Mouse (Mus musculus): ENCODE data around the gene Asf1b. TPM values are rescaled to one million over a fixed set of nuclear protein-coding genes. Genes with fewer than 3 reads are reported as not detected.

Asf1b gene
- polyA plus RNA-seq, 1 experiment from 2014 or later: 7.1 TPM

GRCm38 (mm10) chr8:83971121-83971520 is 15.8 kb downstream of the Asf1b start:
- no peaks in the 10 kb centered on the region for H3K27me3 ChIP-seq (replicated peaks; ENCODE audit: insufficient read depth, low read length)
- DNase-seq (ENCODE audit: low spot score): no peak
- H3K9me3 ChIP-seq (ENCODE audit: low read length): no peaks in the 10 kb centered on the region
- no peak overlapping the region for H3K9ac ChIP-seq (replicated peaks; ENCODE audit: low read depth)
- TF ChIP-seq EP300 (IDR thresholded peaks at IDR 0.05) (no peak), CTCF (IDR thresholded peaks at IDR 0.05) (no peak)
- 0 out of 2 replicates have a peak, but pooled peaks cover 2% of the 10 kb centered on the region for H3K4me1 ChIP-seq (ENCODE audit: insufficient read depth, low read depth, low read length)
- no peak overlapping the region for H3K4me3 ChIP-seq (ENCODE audit: low read depth, low read length)
- no peak for ATAC-seq
- H3K36me3 ChIP-seq (ENCODE audit: insufficient read depth, low read length): no peaks in the 10 kb centered on the region
- WGBS: 89% methylated on average over 4 of the region's 4 CpGs
- no peak overlapping the region for H3K27ac ChIP-seq (ENCODE audit: low read length)
- H3K4me2 ChIP-seq (replicated peaks; ENCODE audit: low read depth, low read length): no peak overlapping the region

GRCm38 (mm10) chr8:83971661-83972060 is 16.4 kb downstream of the Asf1b start:
- no peak overlapping the region for H3K9ac ChIP-seq (replicated peaks; ENCODE audit: low read depth)
- H3K4me3 ChIP-seq (ENCODE audit: low read depth, low read length): no peak overlapping the region

GRCm38 (mm10) chr8:83972150-83973120 is 17.1 kb downstream of the Asf1b start, which contains the start of gene Prkaca:
Prkaca (plus strand) TSS chr8:83972993.
- WGBS: under 1% methylated on average over 64 of the region's 94 CpGs
- peak within 1 kb of the TSS; percentile 92 for H3K4me2 ChIP-seq (replicated peaks; ENCODE audit: low read depth, low read length)
- H3K36me3 ChIP-seq (ENCODE audit: insufficient read depth, low read length): no peaks in the 10 kb centered on the region
- TF ChIP-seq CTCF (IDR thresholded peaks at IDR 0.05): no peak
- TF ChIP-seq EP300 (IDR thresholded peaks at IDR 0.05): no peak
- H3K27ac ChIP-seq (ENCODE audit: low read length): peak within 1 kb of the TSS; percentile 71
- no peaks in the 10 kb centered on the region for H3K27me3 ChIP-seq (replicated peaks; ENCODE audit: insufficient read depth, low read length)
- peak; percentile 99 for ATAC-seq
- peaks cover 8% of the 10 kb centered on the region; the same call in 1 of the 2 replicates for H3K4me1 ChIP-seq (ENCODE audit: insufficient read depth, low read depth, low read length)
- H3K4me3 ChIP-seq (ENCODE audit: low read depth, low read length): peak within 1 kb of the TSS; percentile 91
- no peaks in the 10 kb centered on the region for H3K9me3 ChIP-seq (ENCODE audit: low read length)
- peak within 1 kb of the TSS; percentile 76 for H3K9ac ChIP-seq (replicated peaks; ENCODE audit: low read depth)
- peak; percentile 99 for DNase-seq (ENCODE audit: low spot score)

More at GRCm38 (mm10) chr8:83971661-83972060, 16.4 kb downstream of the Asf1b start:
- Histone ChIP-seq H3K9me3 (ENCODE audit: low read length) (no peaks in the 10 kb centered on the region), H3K4me2 (replicated peaks; ENCODE audit: low read depth, low read length) (peak overlapping the region; percentile 92; the same call in 1 of the 2 replicates), H3K27ac (ENCODE audit: low read length) (peak overlapping the region; percentile 43; the same call in 1 of the 2 replicates), H3K27me3 (replicated peaks; ENCODE audit: insufficient read depth, low read length) (no peaks in the 10 kb centered on the region), H3K36me3 (ENCODE audit: insufficient read depth, low read length) (no peaks in the 10 kb centered on the region), H3K4me1 (ENCODE audit: insufficient read depth, low read depth, low read length) (0 out of 2 replicates have a peak, but pooled peaks cover 2% of the 10 kb centered on the region)
- DNase-seq (ENCODE audit: low spot score): no peak
- ATAC-seq: no peak
- TF ChIP-seq EP300 (IDR thresholded peaks at IDR 0.05) (no peak), CTCF (IDR thresholded peaks at IDR 0.05) (no peak)
- WGBS: 78% methylated on average over 6 of the region's 6 CpGs

GRCm38 (mm10) chr8:83973161-83974031 is 18.1 kb downstream of the Asf1b start:
- peak overlapping the region; percentile 92 for H3K4me2 ChIP-seq (replicated peaks; ENCODE audit: low read depth, low read length)
- no peaks in the 10 kb centered on the region for H3K36me3 ChIP-seq (ENCODE audit: insufficient read depth, low read length)
- peak overlapping the region; percentile 91 for H3K4me3 ChIP-seq (ENCODE audit: low read depth, low read length)
- H3K27me3 ChIP-seq (replicated peaks; ENCODE audit: insufficient read depth, low read length): no peaks in the 10 kb centered on the region
- H3K27ac ChIP-seq (ENCODE audit: low read length): peak overlapping the region; percentile 71
- H3K9me3 ChIP-seq (ENCODE audit: low read length): no peaks in the 10 kb centered on the region
- H3K9ac ChIP-seq (replicated peaks; ENCODE audit: low read depth): peak overlapping the region; percentile 76
- TF ChIP-seq EP300 (IDR thresholded peaks at IDR 0.05): no peak
- TF ChIP-seq CTCF (IDR thresholded peaks at IDR 0.05): no peak
- peak; percentile 37 for DNase-seq (ENCODE audit: low spot score)
- 2% methylated on average over 17 of the region's 37 CpGs for WGBS
- ATAC-seq: peak; percentile 21
- H3K4me1 ChIP-seq (ENCODE audit: insufficient read depth, low read depth, low read length): peaks cover 11% of the 10 kb centered on the region; the same call in 1 of the 2 replicates

- Histone ChIP-seq H3K4me2 (replicated peaks; ENCODE audit: low read depth, low read length) (peak overlapping the region; percentile 92), H3K4me3 (ENCODE audit: low read depth, low read length) (no peak overlapping the region), H3K36me3 (ENCODE audit: insufficient read depth, low read length) (no peaks in the 10 kb centered on the region), H3K27ac (ENCODE audit: low read length) (peak overlapping the region; percentile 71; the same call in 1 of the 2 replicates), H3K9ac (replicated peaks; ENCODE audit: low read depth) (no peak overlapping the region), H3K27me3 (replicated peaks; ENCODE audit: insufficient read depth, low read length) (no peaks in the 10 kb centered on the region), H3K9me3 (ENCODE audit: low read length) (no peaks in the 10 kb centered on the region), H3K4me1 (ENCODE audit: insufficient read depth, low read depth, low read length) (peaks cover 11% of the 10 kb centered on the region; the same call in 1 of the 2 replicates)
- DNase-seq (ENCODE audit: low spot score) (peak; percentile 60), ATAC-seq (peak; percentile 4; the same call in 1 of the 2 replicates)
- no peak for TF ChIP-seq CTCF (IDR thresholded peaks at IDR 0.05)
- no peak; the same call in 1 of the 2 replicates for TF ChIP-seq EP300 (IDR thresholded peaks at IDR 0.05)
- WGBS: 52% methylated on average over 4 of the region's 4 CpGs
These were observed 19.2 kb downstream of the Asf1b start for GRCm38 (mm10) chr8:83974521-83974920.
